Mouse (Mus musculus): ENCODE results near the gene Galnt9.

DNA sequence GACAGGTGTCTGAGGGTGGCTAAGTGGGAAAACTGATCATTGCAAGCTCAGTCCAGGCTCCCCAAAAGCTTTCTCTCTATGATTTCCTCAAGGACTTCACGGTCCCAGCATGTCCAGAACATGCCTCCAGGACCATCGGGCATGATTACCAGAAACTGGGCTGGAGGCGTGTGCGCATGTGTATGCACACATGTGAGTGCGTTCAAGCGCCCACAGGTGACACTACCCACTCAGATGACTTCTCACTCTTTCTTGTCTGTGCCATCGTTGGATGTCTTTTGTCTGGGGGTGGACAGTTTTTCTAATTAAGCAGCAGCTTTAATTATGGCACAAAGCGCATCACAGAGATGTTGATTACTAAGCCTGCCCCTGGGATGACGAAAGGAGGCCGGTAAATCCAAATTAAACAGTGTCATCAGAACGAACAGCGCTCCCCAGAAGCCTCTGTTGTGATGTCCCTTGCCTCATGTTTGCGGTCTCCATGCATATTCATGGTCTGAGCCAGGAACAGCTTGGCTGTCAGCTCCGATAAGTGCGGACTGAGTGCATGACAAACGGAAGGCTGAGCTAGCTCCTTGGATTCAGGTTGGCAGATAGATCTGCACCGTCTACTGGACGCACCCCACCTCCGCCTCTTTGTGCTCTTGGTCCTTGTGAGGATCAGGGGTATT lies 36.5 kb downstream of the Galnt9 start:
- TF ChIP-seq CTCF (IDR thresholded peaks at IDR 0.05; ENCODE audit: borderline replicate concordance, insufficient read depth, low read length) (no peak), POLR2A (IDR thresholded peaks at IDR 0.05; ENCODE audit: low read depth, low read length) (no peak)
